ENCODE assay signal across 25 mouse cellular contexts in the genomic region with DNA sequence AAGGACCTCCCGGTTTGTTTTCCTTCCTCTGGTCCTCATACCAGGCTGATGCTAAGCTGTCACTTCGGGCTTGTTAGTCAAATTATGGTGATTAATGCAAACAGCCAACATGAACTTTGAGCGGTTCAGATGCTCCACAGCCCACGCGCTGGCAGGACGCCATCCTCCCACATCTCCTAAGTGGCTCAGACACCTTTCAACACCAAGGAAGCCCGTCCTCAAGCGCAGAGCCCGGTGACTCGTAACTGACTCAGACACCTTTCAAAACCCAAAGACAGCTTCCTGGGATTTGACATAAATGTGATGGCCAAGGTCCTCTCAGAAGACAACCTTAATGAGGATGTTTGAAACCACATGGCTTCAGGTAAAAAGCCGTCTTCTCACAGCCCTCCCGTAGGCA.
DNase-seq lines count a peak whose midpoint lies in the region; ATAC-seq lines count a peak whose summit lies in the region.
"Had no signal": no experiment of that assay in that cellular context is flagged by ENCODE, and none has a peak within 500 bp of the region (broad histone marks: within the 10 kb centered on the region; RNA-seq: fewer than 3 reads in every experiment).

No protein-coding gene starts in this region.

- ATAC-seq in CD4-positive, CD25-positive, alpha-beta regulatory T cell, adult 4 months, result peak; percentile 52
- peak; percentile 55 for ATAC-seq in inflammation-experienced regulatory T-cells, adult 6 months
- ATAC-seq in megakaryocyte-erythroid progenitor cell, adult 5-6 weeks (replicated peaks; ENCODE audit: low FRiP score, low TSS enrichment, poor library complexity, severe bottlenecking), result no peak
- ATAC-seq: forebrain, embryonic 13.5 days; intestine, embryonic 15.5 days; liver, embryonic 12.5 days; midbrain, embryonic 15.5 days had no signal

- 56% methylated on average over 12 of the region's 12 CpGs for WGBS in heart, embryonic 10.5 days

- no peaks in the 10 kb centered on the region for H3K36me3 ChIP-seq in heart, embryonic 10.5 days
- H3K36me3 ChIP-seq: hindbrain, embryonic 13.5 days; intestine, embryonic 15.5 days; liver, embryonic 12.5 days; midbrain, embryonic 15.5 days; stomach, embryonic 15.5 days had no signal

- H3K27ac ChIP-seq in heart, embryonic 10.5 days, result no peak overlapping the region
- H3K27ac ChIP-seq: forebrain, embryonic 13.5 days; hindbrain, embryonic 13.5 days; intestine, embryonic 15.5 days; liver, embryonic 12.5 days; midbrain, embryonic 15.5 days; stomach, embryonic 15.5 days had no signal

- H3K9me3 ChIP-seq in heart, embryonic 10.5 days, result no peaks in the 10 kb centered on the region
- H3K9me3 ChIP-seq: forebrain, embryonic 13.5 days; hindbrain, embryonic 13.5 days; intestine, embryonic 15.5 days; liver, embryonic 12.5 days; midbrain, embryonic 15.5 days; stomach, embryonic 15.5 days had no signal

- H3K27me3 ChIP-seq in heart, embryonic 10.5 days (ENCODE audit: insufficient read depth, poor library complexity, severe bottlenecking), result no peaks in the 10 kb centered on the region
- H3K27me3 ChIP-seq: forebrain, embryonic 13.5 days; hindbrain, embryonic 13.5 days; intestine, embryonic 15.5 days; liver, embryonic 12.5 days; megakaryocyte, embryonic 14.5 days; midbrain, embryonic 15.5 days; stomach, embryonic 15.5 days had no signal

- no peak overlapping the region for H3K4me3 ChIP-seq in heart, embryonic 10.5 days
- H3K4me3 ChIP-seq: erythroblast, embryonic 14.5 days; forebrain, embryonic 13.5 days; hindbrain, embryonic 13.5 days; intestine, embryonic 15.5 days; liver, embryonic 12.5 days; megakaryocyte, embryonic 14.5 days; midbrain, embryonic 15.5 days; myocyte; stomach, embryonic 15.5 days had no signal

- peaks cover 3% of the 10 kb centered on the region; the same call in 1 of the 2 replicates for H3K4me1 ChIP-seq in heart, embryonic 10.5 days
- H3K4me1 ChIP-seq: hindbrain, embryonic 13.5 days; intestine, embryonic 15.5 days; liver, embryonic 12.5 days; midbrain, embryonic 15.5 days; stomach, embryonic 15.5 days had no signal

- peak; percentile 27 for DNase-seq in heart, postnatal 4 days
- no peak for DNase-seq in heart, embryonic 10.5 days (ENCODE audit: low spot score)
- DNase-seq in kidney, postnatal 36 days, result peak; percentile 42 to 51
- no peak for DNase-seq in cerebellum, adult 18-20 months
- DNase-seq in retina, postnatal 1 day, result no peak
- DNase-seq: adrenal gland, postnatal 25 days; B cell, adult 2 months; cerebellum, adult 9-10 months; gastrocnemius, postnatal 25 days; lung, adult 2 months; spleen, adult 18-20 months; thymus, adult 18-20 months; thymus, postnatal 4 days had no signal

Comparison
In these comparisons a context has a peak if more than half of its experiments do, and no peak if none do; other contexts are left out.
1. DNase-seq: peak in heart, postnatal 4 days (single experiment) and kidney, postnatal 36 days (2 of 2); none in heart, embryonic 10.5 days (single experiment), cerebellum, adult 18-20 months (0 of 2) and retina, postnatal 1 day (single experiment).